Mouse (Mus musculus) heart, postnatal 10 days (tissue): ENCODE results near the gene N4bp2l2. TPM values are rescaled to one million over a fixed set of nuclear protein-coding genes. Genes with fewer than 3 reads are reported as not detected.

Experiments used
- DNase-seq, 2 experiments: peaks; one replicate each; pipeline ENCODE4 v3.0.0; 2021
- intact Hi-C: fragments of 180-260 bp; cut with DNase I; formaldehyde crosslinking; loops from one replicate; pipeline ENCODE4 v1.15.1; 2025
- total RNA-seq, 2 experiments: library from RNA; stranded (reverse); gene quantifications; 2 replicates each; pipeline ENCODE4 v1.2.3; 2021

N4bp2l2 gene
- total RNA-seq, 2 experiments from 2014 or later, result 51.4 to 58.3 TPM

GRCm38 (mm10) chr5:150574403-150574802 is 91.6 kb downstream of the N4bp2l2 start:
- intact Hi-C loops, result no loop called here

GRCm38 (mm10) chr5:150570496-150571219 is 95.3 kb downstream of the N4bp2l2 start:
- intact Hi-C loops, result no loop called here
- DNase-seq, result no peak

More at GRCm38 (mm10) chr5:150574403-150574802, 91.6 kb downstream of the N4bp2l2 start:
- DNase-seq, result no peak

- DNase-seq, result no peak
- intact Hi-C loops, result no loop called here
Measured at GRCm38 (mm10) chr5:150566971-150567370, 99.0 kb downstream of the N4bp2l2 start.

GRCm38 (mm10) chr5:150566226-150566625 is 99.8 kb downstream of the N4bp2l2 start:
- DNase-seq, result no peak
- intact Hi-C loops, result no loop called here

- intact Hi-C loops, result no loop called here
- DNase-seq, result no peak
Measured at GRCm38 (mm10) chr5:150564426-150564825, 101.6 kb downstream of the N4bp2l2 start.

GRCm38 (mm10) chr5:150561783-150562182 is 104.2 kb downstream of the N4bp2l2 start:
- DNase-seq, result no peak
- intact Hi-C loops, result no loop called here

GRCm38 (mm10) chr5:150561376-150561775 is 104.6 kb downstream of the N4bp2l2 start:
- intact Hi-C loops, result no loop called here
- DNase-seq, result no peak

GRCm38 (mm10) chr5:150560851-150561250 is 105.1 kb downstream of the N4bp2l2 start:
- intact Hi-C loops, result no loop called here
- no peak for DNase-seq

- intact Hi-C loops, result loop anchor here (10.0 kb wide), 1 partner anchor 105 kb away; the partner anchor contains the start of gene N4bp2l2
- DNase-seq, result peak; percentile 12 to 18
Measured at GRCm38 (mm10) chr5:150559519-150560103, 106.4 kb downstream of the N4bp2l2 start.

Other genes starting within 250 kb of the N4bp2l2 start
- not detected for gene Zar1l, start 148.0 kb downstream of the N4bp2l2 start, total RNA-seq
- gene Brca2, start 143.6 kb downstream of the N4bp2l2 start, total RNA-seq, result 10 to 100 TPM in 1 of 2 experiments, 1 to 10 TPM in 1; 9.4 to 12.0 TPM
- gene N4bp2l1, start 69.0 kb downstream of the N4bp2l2 start, total RNA-seq, result 1 to 10 TPM; 4.0 to 4.1 TPM
- gene Pds5b, start 7.6 kb upstream of the N4bp2l2 start, total RNA-seq, result 10 to 100 TPM; 25.5 to 27.1 TPM